Mouse (Mus musculus): ENCODE results near the gene Cttnbp2.

Gene Cttnbp2

DNA sequence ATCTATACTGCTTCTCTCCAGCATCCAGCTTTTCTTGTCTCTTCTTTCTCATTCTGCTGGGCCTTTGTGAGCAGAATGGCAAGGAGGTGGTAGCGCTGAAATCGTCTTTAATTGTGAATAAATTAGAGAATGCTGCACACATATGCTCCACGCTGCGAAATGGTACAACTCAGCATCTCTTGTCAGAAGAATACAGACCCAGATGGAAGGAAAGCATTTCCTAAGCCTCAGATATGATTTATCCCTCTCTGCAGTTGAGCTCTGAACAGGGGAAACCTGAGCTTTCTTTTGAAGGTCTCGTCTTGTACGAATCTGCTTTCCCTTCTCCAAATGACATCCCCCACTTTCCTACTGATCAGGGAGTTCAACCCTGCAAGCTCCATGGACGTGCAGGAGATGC lies 48.4 kb downstream of the Cttnbp2 start:
- DNase-seq = no peak

DNA sequence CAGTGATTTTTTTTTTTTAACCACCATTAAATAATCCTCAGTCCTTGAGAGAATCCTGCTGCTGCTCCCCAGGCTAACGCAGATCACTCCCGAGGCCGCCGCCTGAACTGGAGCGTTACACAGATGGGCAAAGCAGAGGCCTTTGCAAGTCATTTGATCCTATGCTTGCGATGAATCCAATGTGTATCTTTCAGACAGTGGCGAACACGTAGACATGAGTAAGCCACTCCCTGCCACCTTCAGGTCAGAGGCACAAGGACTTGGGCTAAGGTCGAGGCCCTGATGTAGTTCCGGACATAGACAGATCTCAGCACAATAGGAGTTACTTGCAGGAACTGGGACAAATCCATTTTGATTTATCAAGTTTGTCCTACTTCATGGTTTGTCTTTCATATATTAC lies 49.0 kb downstream of the Cttnbp2 start:
- no peak for DNase-seq

GRCm38 (mm10) chr6:18459657-18460056 lies 55.0 kb downstream of the Cttnbp2 start:
- no peak for DNase-seq

- no peak for DNase-seq
Measured at GRCm38 (mm10) chr6:18450551-18451193, 64.0 kb downstream of the Cttnbp2 start.

- DNase-seq = no peak
Measured at GRCm38 (mm10) chr6:18448078-18448477, 66.6 kb downstream of the Cttnbp2 start.

DNA sequence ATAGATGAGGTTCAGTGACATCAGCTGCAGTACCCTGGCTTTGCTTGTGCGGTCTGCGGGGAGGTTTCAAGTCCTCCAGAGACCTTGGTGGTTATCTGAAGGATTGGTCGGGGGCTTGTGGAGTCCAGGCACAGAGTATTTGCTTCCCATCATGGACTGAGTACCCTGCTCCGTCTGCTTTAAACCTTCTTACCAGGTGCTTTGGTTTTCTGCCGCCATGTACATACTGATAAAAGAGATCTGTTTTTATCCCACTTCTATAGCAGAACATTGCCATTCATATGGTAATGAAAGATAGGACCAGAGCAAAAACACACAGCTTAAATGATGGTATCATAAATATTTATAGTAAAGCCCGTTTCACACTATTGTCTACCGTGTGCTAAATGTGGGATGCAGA lies 67.7 kb downstream of the Cttnbp2 start:
- DNase-seq = no peak

DNA sequence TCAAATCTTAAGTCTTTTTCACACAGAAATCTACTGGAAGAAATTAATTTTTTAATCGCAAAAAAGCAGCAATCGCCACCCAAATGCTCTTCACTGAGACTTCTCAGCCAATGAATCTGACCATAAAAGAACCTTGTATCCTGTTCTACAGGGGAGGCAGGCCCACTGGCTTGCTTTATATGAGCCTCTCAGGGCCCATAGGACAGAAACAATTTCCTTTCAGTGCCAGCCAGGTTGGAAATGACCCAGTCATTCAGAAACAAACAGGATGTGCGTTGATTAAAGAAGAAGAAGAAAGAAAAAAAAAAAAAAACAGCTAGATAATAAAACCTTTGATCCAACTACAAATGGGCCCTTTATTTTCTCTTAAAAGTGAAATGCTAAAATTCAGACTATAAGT lies 68.3 kb downstream of the Cttnbp2 start:
- DNase-seq = no peak

DNA sequence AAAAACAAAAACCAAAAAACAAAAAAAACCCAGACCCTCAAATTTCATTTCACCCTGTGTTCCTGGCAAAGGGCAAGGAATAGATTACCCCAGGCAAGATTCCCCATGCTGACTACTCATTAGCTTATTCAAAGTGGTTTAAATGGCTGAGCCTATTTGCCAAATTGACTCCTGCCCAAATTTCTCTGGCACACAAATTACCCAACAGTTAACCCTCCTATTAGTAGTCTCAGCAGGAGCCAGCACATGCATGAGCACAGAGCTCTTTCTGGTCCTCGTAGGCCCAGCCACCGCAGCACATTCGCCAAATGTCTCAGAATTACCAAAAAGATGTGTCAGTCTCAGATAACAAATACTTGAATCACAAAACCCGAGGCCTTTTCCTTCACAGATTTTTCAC lies 68.9 kb downstream of the Cttnbp2 start:
- peak; percentile 93 for DNase-seq

DNA sequence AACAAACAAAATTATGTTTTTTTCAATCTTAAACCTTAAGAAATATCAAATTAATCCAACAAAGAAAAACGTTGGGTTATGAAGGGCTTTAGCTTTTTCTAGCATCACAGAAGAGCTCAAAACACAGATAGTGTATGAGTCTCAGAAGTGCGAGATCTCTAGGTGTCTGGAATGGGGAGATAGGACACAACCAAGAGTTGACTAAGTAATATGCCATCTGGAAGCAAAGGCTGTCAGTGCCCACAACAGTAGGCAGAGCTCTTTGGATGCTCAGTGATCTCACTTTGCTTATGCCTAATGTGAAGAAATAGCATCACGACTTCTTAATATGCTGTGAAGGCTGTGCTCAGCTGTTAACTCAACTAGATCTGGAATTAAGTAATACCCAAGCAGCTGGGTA lies 72.3 kb downstream of the Cttnbp2 start:
- no peak for DNase-seq

GRCm38 (mm10) chr6:18440918-18441532 lies 73.6 kb downstream of the Cttnbp2 start:
- DNase-seq = no peak

DNA sequence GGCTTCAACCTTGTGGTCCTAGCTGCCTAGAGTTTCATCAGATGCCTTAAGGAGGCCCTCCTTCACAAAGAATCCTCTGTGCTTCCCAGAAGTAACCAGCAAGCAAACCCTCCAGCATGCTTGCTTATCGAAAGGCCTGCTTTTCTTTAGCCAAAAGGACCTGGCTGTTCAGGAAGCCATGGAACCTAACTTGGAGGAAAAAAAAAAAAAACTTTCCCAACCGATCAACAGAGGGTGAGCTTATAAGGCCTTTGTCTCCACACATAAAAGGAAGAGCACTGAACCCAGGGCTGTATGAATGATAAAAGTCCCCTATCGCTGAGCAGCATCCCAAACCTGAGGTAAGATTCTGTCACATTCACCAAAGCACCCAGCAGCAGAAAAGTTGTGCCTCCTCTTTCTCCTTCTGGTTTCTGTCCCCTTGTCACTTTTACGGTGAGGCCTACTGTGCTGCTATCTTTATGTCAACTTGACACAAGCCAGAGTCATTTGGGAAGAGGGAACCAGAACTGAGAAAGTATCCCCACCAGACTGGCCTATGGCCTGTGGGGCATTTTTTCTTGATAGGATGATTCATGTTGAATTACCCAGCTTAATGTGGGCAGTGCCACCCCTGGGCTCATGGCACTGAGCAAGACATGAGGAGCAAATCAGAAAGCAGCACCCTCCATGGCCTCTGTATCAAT lies 78.4 kb downstream of the Cttnbp2 start:
- DNase-seq = no peak

DNA sequence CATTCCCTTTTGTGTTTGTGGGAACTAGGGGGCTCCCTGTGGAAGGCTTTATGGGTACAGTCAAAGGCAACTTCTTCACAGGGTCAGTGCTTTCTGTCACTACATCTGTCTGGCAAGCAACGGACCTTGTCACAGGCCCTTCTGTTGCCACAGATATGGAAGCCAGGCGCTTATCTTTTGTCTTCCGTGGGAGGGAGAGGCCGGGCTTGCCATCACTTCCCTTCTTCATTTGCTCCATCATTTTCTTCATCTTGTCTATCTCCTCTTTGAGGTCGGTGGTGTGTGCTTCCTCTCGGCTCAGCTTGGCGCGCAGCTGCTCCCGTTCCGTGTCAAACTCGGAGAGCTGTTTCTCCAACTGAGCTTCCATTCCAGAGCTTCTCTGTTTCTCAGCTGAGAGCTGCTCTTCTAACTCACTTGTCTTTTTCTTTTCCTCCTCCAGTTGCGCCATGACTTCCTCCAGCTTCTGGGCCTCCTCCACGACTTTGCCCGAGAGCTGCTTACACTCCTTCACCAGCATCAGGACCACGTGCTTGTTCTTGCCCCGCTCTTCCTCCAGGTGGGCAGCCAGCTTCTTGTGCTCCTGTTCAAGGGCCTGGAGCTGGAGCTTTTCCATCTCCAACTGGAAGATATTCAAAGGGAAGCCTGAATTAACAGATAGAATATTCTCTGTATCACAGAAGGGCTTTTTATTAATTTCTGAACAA lies 79.7 kb downstream of the Cttnbp2 start:
- DNase-seq = no peak

DNA sequence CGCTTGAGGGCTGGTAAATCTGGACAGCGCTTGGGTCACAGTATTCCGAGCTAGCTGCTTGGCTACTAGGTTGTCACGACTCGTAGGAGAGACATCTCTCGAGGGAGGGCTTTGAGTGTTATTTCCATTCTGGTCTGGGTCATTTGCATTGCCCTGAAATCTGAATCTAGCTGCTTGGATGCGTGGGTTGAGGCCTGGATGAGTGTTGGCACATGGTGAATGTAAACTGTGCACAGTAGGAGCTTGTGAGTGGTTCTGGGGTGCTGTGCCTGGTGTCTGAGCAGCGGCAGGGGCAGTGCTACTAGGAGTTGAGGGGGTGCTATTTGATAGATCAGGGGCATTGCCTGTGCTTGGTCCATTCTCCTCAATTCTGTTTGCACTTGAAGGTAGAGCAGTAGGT lies 80.3 kb downstream of the Cttnbp2 start:
- DNase-seq = no peak

DNA sequence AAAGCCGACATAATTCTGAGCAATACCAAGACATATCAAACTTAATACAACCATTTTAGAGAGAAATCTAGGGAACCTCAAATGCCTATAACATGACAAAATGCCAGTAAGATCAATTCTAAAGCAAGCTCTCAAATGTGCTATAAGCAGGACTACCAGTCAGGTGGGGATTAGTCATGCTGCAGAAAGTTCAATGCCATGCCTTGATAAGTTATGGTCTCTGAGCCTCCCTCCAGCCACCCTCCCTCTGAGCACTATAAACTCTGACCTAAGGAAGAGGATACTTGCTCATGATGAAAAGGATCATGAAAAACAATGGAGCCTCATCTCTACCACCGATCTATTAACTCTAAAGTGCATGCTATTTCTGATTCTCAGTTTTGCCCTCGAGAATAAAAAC lies 82.3 kb downstream of the Cttnbp2 start:
- DNase-seq = no peak

DNA sequence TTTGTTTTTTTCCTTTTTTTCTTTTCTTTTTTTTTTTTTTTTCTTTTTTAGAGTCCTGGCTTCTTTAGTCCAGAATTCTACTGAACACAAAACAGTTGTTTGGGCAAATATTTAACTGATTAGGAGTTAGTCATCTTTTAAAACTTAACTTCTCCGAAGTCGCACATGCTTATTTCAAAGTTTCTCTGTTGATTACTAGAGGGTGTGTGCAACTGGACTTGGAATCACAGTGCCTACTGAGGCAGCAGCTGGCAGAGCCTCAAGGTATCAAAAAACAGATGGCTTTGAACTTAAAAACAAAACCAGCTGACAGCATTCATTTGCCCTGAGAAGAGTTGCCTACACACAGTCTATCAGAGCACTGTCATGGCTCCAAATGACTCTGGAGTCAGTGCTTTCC lies 82.8 kb downstream of the Cttnbp2 start:
- no peak for DNase-seq

- DNase-seq = no peak
Measured at GRCm38 (mm10) chr6:18430062-18430461, 84.6 kb downstream of the Cttnbp2 start.

DNA sequence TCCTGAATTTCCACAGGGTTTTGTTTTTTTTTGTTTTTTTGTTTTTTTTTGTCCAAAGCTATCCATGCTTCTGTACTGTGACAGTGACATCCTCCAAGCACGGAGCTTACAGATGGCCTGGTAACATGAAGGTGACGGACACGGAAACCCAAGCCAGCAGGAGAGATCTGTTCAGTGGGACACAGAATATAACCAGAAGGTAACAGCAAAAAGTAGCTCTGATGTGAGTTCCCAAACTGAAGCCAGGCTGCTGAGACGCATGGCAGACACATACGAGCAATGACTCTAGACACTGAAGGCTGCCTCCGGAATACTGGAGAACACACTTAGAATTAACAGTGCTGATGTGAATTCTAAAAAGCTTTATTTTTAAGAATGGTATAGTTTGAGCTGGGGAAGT lies 89.8 kb downstream of the Cttnbp2 start:
- peak; percentile 57 for DNase-seq

GRCm38 (mm10) chr6:18424367-18424766 lies 90.3 kb downstream of the Cttnbp2 start:
- DNase-seq = no peak

DNA sequence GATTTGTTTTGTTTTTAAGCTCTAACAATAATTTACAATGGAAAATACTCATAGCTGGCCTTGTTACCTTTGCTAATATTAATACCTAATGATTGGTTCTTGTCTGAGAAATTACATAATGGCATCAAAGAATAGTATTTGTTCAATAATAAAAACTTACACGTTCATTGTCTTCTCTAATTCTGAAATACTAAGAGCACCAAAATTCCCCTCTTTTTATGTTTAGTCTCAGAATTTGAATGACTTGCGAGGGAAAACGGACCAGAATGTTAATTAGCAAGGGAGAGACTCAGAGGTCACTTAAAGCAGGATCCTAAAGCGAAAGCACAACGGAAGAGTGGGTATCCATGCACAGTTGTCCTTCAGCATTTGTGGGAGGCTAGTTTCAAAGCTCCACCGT lies 91.5 kb downstream of the Cttnbp2 start:
- DNase-seq = no peak

- DNase-seq = no peak
Measured at GRCm38 (mm10) chr6:18421561-18421960, 93.1 kb downstream of the Cttnbp2 start.

DNA sequence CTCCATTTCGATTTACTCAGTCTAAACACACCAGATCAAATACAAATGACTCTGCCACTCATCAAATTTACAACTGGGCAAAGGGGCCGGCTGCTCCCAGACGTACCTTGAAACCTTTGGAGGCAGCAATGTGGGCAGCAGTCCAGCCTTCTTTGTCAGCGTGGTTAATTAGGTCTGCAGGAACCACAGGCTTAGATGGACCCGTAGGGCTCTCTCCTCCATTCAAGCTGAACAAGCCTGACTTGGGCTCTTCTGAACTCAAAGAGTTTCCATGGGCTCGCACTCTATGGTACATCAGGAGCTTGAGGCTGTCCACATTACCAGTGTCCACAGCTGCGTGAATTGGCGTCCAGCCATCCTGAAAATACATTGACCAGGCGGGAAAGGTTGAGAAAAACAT lies 94.0 kb downstream of the Cttnbp2 start:
- no peak for DNase-seq

- DNase-seq = no peak
Measured at GRCm38 (mm10) chr6:18417866-18418454, 96.7 kb downstream of the Cttnbp2 start.

GRCm38 (mm10) chr6:18415961-18416360 lies 98.7 kb downstream of the Cttnbp2 start:
- DNase-seq = no peak

Data from heart, adult 11 months (tissue).